7 mouse cellular contexts compared by ENCODE assay signal in genomic region chr3:89319591-89320350, GRCm38 (mm10). TPM values are rescaled to one million over a fixed set of nuclear protein-coding genes. Genes with fewer than 3 reads are reported as not detected.
DNase-seq lines count a peak whose midpoint lies in the region; ATAC-seq lines count a peak whose summit lies in the region.

No protein-coding gene starts in this region.

- H3K9me3 ChIP-seq in megakaryocyte, embryonic 14.5 days: no peaks in the 10 kb centered on the region
- H3K9me3 ChIP-seq in forebrain, embryonic 12.5 days: no peaks in the 10 kb centered on the region
- H3K9me3 ChIP-seq in neural tube, embryonic 14.5 days (ENCODE audit: control insufficient read depth, low read length): no peaks in the 10 kb centered on the region

- intact Hi-C loops in left cerebral cortex, postnatal 36 days (cut with DNase I): loop anchor here (2.0 to 10.0 kb wide), 5 partner anchors 19 to 538 kb away; partner anchors contain the start of genes Efna4 and Ube2q1

- peak overlapping the region; percentile 70 for H3K9ac ChIP-seq in forebrain, embryonic 12.5 days
- peak overlapping the region; percentile 97 for H3K9ac ChIP-seq in neural tube, embryonic 14.5 days (replicated peaks; ENCODE audit: low read depth, low read length)

- H3K27me3 ChIP-seq in megakaryocyte, embryonic 14.5 days (replicated peaks): peaks cover 95% of the 10 kb centered on the region
- H3K27me3 ChIP-seq in forebrain, embryonic 12.5 days: peaks cover 84% of the 10 kb centered on the region
- peaks cover 3% of the 10 kb centered on the region; the same call in 1 of the 2 replicates for H3K27me3 ChIP-seq in neural tube, embryonic 14.5 days (ENCODE audit: control insufficient read depth, insufficient read depth, low read length)

- WGBS in forebrain, embryonic 12.5 days: 3% methylated on average over 55 of the region's 58 CpGs
- WGBS in neural tube, embryonic 14.5 days: 3% methylated on average over 58 of the region's 58 CpGs

- no peak for ATAC-seq in megakaryocyte, adult 5-6 weeks (ENCODE audit: poor library complexity, severe bottlenecking)
- ATAC-seq in forebrain, embryonic 12.5 days (ENCODE audit: low FRiP score): no peak
- ATAC-seq in neural tube, embryonic 14.5 days (ENCODE audit: low read depth): no peak

- 0 out of 2 replicates have a peak overlapping the region, but pooled peaks have one; percentile 71 for H3K27ac ChIP-seq in forebrain, embryonic 12.5 days
- peak overlapping the region; percentile 98 for H3K27ac ChIP-seq in neural tube, embryonic 14.5 days (ENCODE audit: low read depth, low read length)

- H3K4me1 ChIP-seq in megakaryocyte, embryonic 14.5 days: peaks cover 68% of the 10 kb centered on the region
- H3K4me1 ChIP-seq in forebrain, embryonic 12.5 days: peaks cover 78% of the 10 kb centered on the region
- H3K4me1 ChIP-seq in neural tube, embryonic 14.5 days (ENCODE audit: control insufficient read depth, insufficient read depth, low read length): peaks cover 52% of the 10 kb centered on the region

- peak; percentile 66 to 79 for DNase-seq in left cerebral cortex, postnatal 36 days (ENCODE audit: low spot score in 2 of 2)
- DNase-seq in ovary, postnatal 36 days (ENCODE audit: low spot score): no peak
- no peak for DNase-seq in kidney, adult 11 months

- H3K4me3 ChIP-seq in megakaryocyte, embryonic 14.5 days (replicated peaks): peak overlapping the region; percentile 80
- peak overlapping the region; percentile 63 for H3K4me3 ChIP-seq in forebrain, embryonic 12.5 days (replicated peaks)
- H3K4me3 ChIP-seq in neural tube, embryonic 14.5 days (ENCODE audit: low read depth, low read length): peak overlapping the region; percentile 78

- no peaks in the 10 kb centered on the region for H3K36me3 ChIP-seq in megakaryocyte, embryonic 14.5 days (replicated peaks; ENCODE audit: low read length)
- no peaks in the 10 kb centered on the region for H3K36me3 ChIP-seq in forebrain, embryonic 12.5 days (replicated peaks)
- H3K36me3 ChIP-seq in neural tube, embryonic 14.5 days (ENCODE audit: control insufficient read depth, insufficient read depth, low read length): peaks cover 4% of the 10 kb centered on the region; the same call in 1 of the 2 replicates

- peak overlapping the region; percentile 95 for H3K4me2 ChIP-seq in forebrain, embryonic 12.5 days
- H3K4me2 ChIP-seq in neural tube, embryonic 14.5 days (ENCODE audit: low read depth, low read length): peak overlapping the region; percentile 86

RNA-seq across cellular contexts. Expression of gene Efna3, which starts 3.0 kb away (rescaled TPM):
- not detected in 2 replicates for polyA plus RNA-seq in megakaryocyte, embryonic 14.5 days (2012; ENCODE audit: insufficient read depth, low replicate concordance)
- total RNA-seq in megakaryocyte, adult 5-6 weeks (2015): not detected in 2 replicates
- not detected in 2 replicates for total RNA-seq in megakaryocyte, adult 5-6 weeks (2017)
- polyA plus RNA-seq in forebrain, embryonic 12.5 days (2016; fragmentation: Nextera tagmentation; extraction: Ambion mirVana): 11.9 and 14.9 TPM in 2 replicates
- 10 to 100 TPM; 50.4 to 59.5 TPM for total RNA-seq in left cerebral cortex, postnatal 36 days (2021)
- polyA plus RNA-seq in neural tube, embryonic 14.5 days (2014; fragmentation: Nextera tagmentation; extraction: Ambion mirVana): 85.7 and 96.9 TPM in 2 replicates

RNA-seq across cellular contexts. Expression of gene Efna4, which starts 18.1 kb away (rescaled TPM):
- 0.29 TPM in 1 of 2 replicates, not detected in the other for polyA plus RNA-seq in megakaryocyte, embryonic 14.5 days (2012; ENCODE audit: insufficient read depth, low replicate concordance)
- total RNA-seq in megakaryocyte, adult 5-6 weeks (2015): 0.16 and 0.33 TPM in 2 replicates
- not detected in 2 replicates for total RNA-seq in megakaryocyte, adult 5-6 weeks (2017)
- 17.1 and 20.0 TPM in 2 replicates for polyA plus RNA-seq in forebrain, embryonic 12.5 days (2016; fragmentation: Nextera tagmentation; extraction: Ambion mirVana)
- total RNA-seq in left cerebral cortex, postnatal 36 days (2021): 1 to 10 TPM in 1 of 2 experiments, not detected in 1; 1.2 TPM
- 4.3 and 6.1 TPM in 2 replicates for polyA plus RNA-seq in neural tube, embryonic 14.5 days (2014; fragmentation: Nextera tagmentation; extraction: Ambion mirVana)

RNA-seq across cellular contexts. Expression of gene Adam15, which starts 30.0 kb away (rescaled TPM):
- polyA plus RNA-seq in megakaryocyte, embryonic 14.5 days (2012; ENCODE audit: insufficient read depth, low replicate concordance): 36.8 and 135 TPM in 2 replicates
- 107 and 135 TPM in 2 replicates for total RNA-seq in megakaryocyte, adult 5-6 weeks (2015)
- 100 and 124 TPM in 2 replicates for total RNA-seq in megakaryocyte, adult 5-6 weeks (2017)
- 22.7 and 28.2 TPM in 2 replicates for polyA plus RNA-seq in forebrain, embryonic 12.5 days (2016; fragmentation: Nextera tagmentation; extraction: Ambion mirVana)
- 100 to 1,000 TPM in 1 of 2 experiments, 10 to 100 TPM in 1; 96.1 to 120 TPM for total RNA-seq in left cerebral cortex, postnatal 36 days (2021)
- 37.6 and 48.3 TPM in 2 replicates for polyA plus RNA-seq in neural tube, embryonic 14.5 days (2014; fragmentation: Nextera tagmentation; extraction: Ambion mirVana)

RNA-seq across cellular contexts. Expression of gene Efna1, which starts 38.8 kb away (rescaled TPM):
- polyA plus RNA-seq in megakaryocyte, embryonic 14.5 days (2012; ENCODE audit: insufficient read depth, low replicate concordance): 0.16 TPM in 1 of 2 replicates, not detected in the other
- total RNA-seq in megakaryocyte, adult 5-6 weeks (2015): not detected in 2 replicates
- not detected in 2 replicates for total RNA-seq in megakaryocyte, adult 5-6 weeks (2017)
- 9.7 and 12.6 TPM in 2 replicates for polyA plus RNA-seq in forebrain, embryonic 12.5 days (2016; fragmentation: Nextera tagmentation; extraction: Ambion mirVana)
- 1 to 10 TPM; 4.2 to 7.4 TPM for total RNA-seq in left cerebral cortex, postnatal 36 days (2021)
- polyA plus RNA-seq in neural tube, embryonic 14.5 days (2014; fragmentation: Nextera tagmentation; extraction: Ambion mirVana): 6.8 and 10.5 TPM in 2 replicates

RNA-seq across cellular contexts. Expression of gene Dcst2, which starts 42.0 kb away (rescaled TPM):
- polyA plus RNA-seq in megakaryocyte, embryonic 14.5 days (2012; ENCODE audit: insufficient read depth, low replicate concordance): not detected in 2 replicates
- total RNA-seq in megakaryocyte, adult 5-6 weeks (2015): not detected in 2 replicates
- not detected in 2 replicates for total RNA-seq in megakaryocyte, adult 5-6 weeks (2017)
- 0.13 and 0.22 TPM in 2 replicates for polyA plus RNA-seq in forebrain, embryonic 12.5 days (2016; fragmentation: Nextera tagmentation; extraction: Ambion mirVana)
- under 1 TPM; 0.23 to 0.39 TPM for total RNA-seq in left cerebral cortex, postnatal 36 days (2021)
- 0.19 and 0.25 TPM in 2 replicates for polyA plus RNA-seq in neural tube, embryonic 14.5 days (2014; fragmentation: Nextera tagmentation; extraction: Ambion mirVana)

Comparison
In these comparisons a context has a peak if more than half of its experiments do, and no peak if none do; other contexts are left out.
1. DNase-seq: peak in left cerebral cortex, postnatal 36 days (2 of 2); none in ovary, postnatal 36 days (single experiment) and kidney, adult 11 months (single experiment).
2. Peak in every context shown above with its lines, with median percentiles within 50 percentile points of each other: H3K4me3 ChIP-seq.